Mouse (Mus musculus) lung, postnatal 36 days (tissue): ENCODE measurements around the gene Grin3b.

Source experiments
- DNase-seq: peaks from one replicate; pipeline ENCODE4 v3.0.0; 2022; ENCODE audit warnings: mixed read lengths

The Grin3b gene

GRCm38 (mm10) chr10:79989870-79990269 lies 19.4 kb downstream of the Grin3b start:
- DNase-seq, result peak; percentile 77

- no peak for DNase-seq
These were observed 20.6 kb downstream of the Grin3b start for GRCm38 (mm10) chr10:79991099-79991498.

GRCm38 (mm10) chr10:79991548-79991947 lies 21.0 kb downstream of the Grin3b start:
- no peak for DNase-seq

- DNase-seq, result peak; percentile 72
These were observed 24.0 kb downstream of the Grin3b start for GRCm38 (mm10) chr10:79994397-79995115.

GRCm38 (mm10) chr10:79995636-79996035 lies 25.1 kb downstream of the Grin3b start:
- no peak for DNase-seq

GRCm38 (mm10) chr10:79996272-79997033 lies 25.9 kb downstream of the Grin3b start, which contains the start of gene Abca7:
Abca7 (plus strand) TSS chr10:79996494.
- DNase-seq, result peak; percentile 99

GRCm38 (mm10) chr10:79997034-79997760 lies 26.7 kb downstream of the Grin3b start:
- DNase-seq, result peak; percentile 73

- peak; percentile 43 for DNase-seq
These were observed 27.3 kb downstream of the Grin3b start for GRCm38 (mm10) chr10:79997819-79998218.

- no peak for DNase-seq
These were observed 31.4 kb downstream of the Grin3b start for GRCm38 (mm10) chr10:80001945-80002344.

- DNase-seq, result no peak
These were observed 32.3 kb downstream of the Grin3b start for GRCm38 (mm10) chr10:80002829-80003228.

- peak; percentile 54 for DNase-seq
These were observed 33.1 kb downstream of the Grin3b start for GRCm38 (mm10) chr10:80003374-80004232.

- no peak for DNase-seq
These were observed 33.8 kb downstream of the Grin3b start for GRCm38 (mm10) chr10:80004233-80004705.

- DNase-seq, result no peak
These were observed 41.2 kb downstream of the Grin3b start for GRCm38 (mm10) chr10:80011740-80012139.

GRCm38 (mm10) chr10:80013609-80014008 lies 43.1 kb downstream of the Grin3b start:
- no peak for DNase-seq

- peak; percentile 85 for DNase-seq
These were observed 44.2 kb downstream of the Grin3b start for GRCm38 (mm10) chr10:80014484-80015290.

GRCm38 (mm10) chr10:80015583-80015982 lies 45.1 kb downstream of the Grin3b start:
- DNase-seq, result peak; percentile 84

- DNase-seq, result peak; percentile 88
These were observed 46.0 kb downstream of the Grin3b start, which contains the start of gene Arhgap45 for GRCm38 (mm10) chr10:80016511-80016910. Arhgap45 (plus strand) TSS chr10:80016653.

GRCm38 (mm10) chr10:80016931-80017330 lies 46.4 kb downstream of the Grin3b start:
- no peak for DNase-seq

GRCm38 (mm10) chr10:80017361-80017760 lies 46.8 kb downstream of the Grin3b start:
- DNase-seq, result peak; percentile 89

GRCm38 (mm10) chr10:80017771-80018170 lies 47.3 kb downstream of the Grin3b start:
- no peak for DNase-seq

GRCm38 (mm10) chr10:80018739-80019297 lies 48.3 kb downstream of the Grin3b start:
- DNase-seq, result peak; percentile 80
